ENCODE assay signal across 23 mouse cellular contexts in genomic region chr11:94141564-94141963, GRCm38 (mm10).
A peak's percentile ranks its signal among the peaks of the same experiment; 100 is the strongest.
DNase-seq lines count a peak whose midpoint lies in the region; ATAC-seq and TF ChIP-seq lines count a peak whose summit lies in the region.
"Had no signal": no experiment of that assay in that cellular context is flagged by ENCODE, and none has a peak within 500 bp of the region (broad histone marks: within the 10 kb centered on the region; RNA-seq: fewer than 3 reads in every experiment).

No protein-coding gene starts in this region.

- no peaks in the 10 kb centered on the region for H3K36me3 ChIP-seq in stomach, postnatal 0 days (ENCODE audit: control insufficient read depth, insufficient read depth, low read length)
- H3K36me3 ChIP-seq: embryonic facial prominence, embryonic 13.5 days; forebrain, embryonic 15.5 days; heart, embryonic 10.5 days; hindbrain, embryonic 12.5 days; lung, embryonic 15.5 days; midbrain, embryonic 15.5 days; neural tube, embryonic 15.5 days had no signal

- no peak overlapping the region for H3K4me3 ChIP-seq in stomach, postnatal 0 days (ENCODE audit: low read depth, low read length)
- H3K4me3 ChIP-seq: embryonic facial prominence, embryonic 13.5 days; forebrain, embryonic 15.5 days; heart, embryonic 10.5 days; hindbrain, embryonic 12.5 days; left cerebral cortex, adult 2 months; lung, embryonic 15.5 days; midbrain, embryonic 15.5 days; neural tube, embryonic 15.5 days had no signal

- H3K4me1 ChIP-seq in stomach, postnatal 0 days (replicated peaks; ENCODE audit: control insufficient read depth, insufficient read depth) = peaks cover 13% of the 10 kb centered on the region

- H3K27me3 ChIP-seq in stomach, postnatal 0 days (ENCODE audit: control insufficient read depth, insufficient read depth, low read length) = no peaks in the 10 kb centered on the region
- H3K27me3 ChIP-seq: embryonic facial prominence, embryonic 13.5 days; forebrain, embryonic 15.5 days; lung, embryonic 15.5 days; midbrain, embryonic 15.5 days; neural tube, embryonic 15.5 days had no signal

- WGBS in stomach, postnatal 0 days = 34% methylated on average over 3 of the region's 3 CpGs

- peak; percentile 33 for DNase-seq in cerebellum, adult 11-12 months
- no peak for DNase-seq in cerebellum, postnatal 36 days
- peak; percentile 2 for DNase-seq in urinary bladder, postnatal 14 days (ENCODE audit: low spot score)
- no peak for DNase-seq in urinary bladder, postnatal 25 days (ENCODE audit: low spot score)
- peak; percentile 16 for DNase-seq in stomach, postnatal 0 days (ENCODE audit: low spot score)
- DNase-seq in right cerebral cortex, adult 18-20 months = no peak
- no peak for DNase-seq in lung, postnatal 25 days (ENCODE audit: low spot score)
- DNase-seq: cerebellum, adult 18-20 months; gastrocnemius, postnatal 25 days; kidney, adult 8-10 months; kidney, postnatal 36 days had no signal

- no peak overlapping the region for H3K27ac ChIP-seq in stomach, postnatal 0 days (replicated peaks)
- H3K27ac ChIP-seq: embryonic facial prominence, embryonic 13.5 days; forebrain, embryonic 15.5 days; heart, embryonic 10.5 days; hindbrain, embryonic 12.5 days; left cerebral cortex, adult 2 months; lung, embryonic 15.5 days; macrophage; midbrain, embryonic 15.5 days; neural tube, embryonic 15.5 days had no signal

- H3K9me3 ChIP-seq in stomach, postnatal 0 days (ENCODE audit: control insufficient read depth, low read length) = no peaks in the 10 kb centered on the region
- H3K9me3 ChIP-seq: embryonic facial prominence, embryonic 13.5 days; forebrain, embryonic 15.5 days; heart, embryonic 10.5 days; hindbrain, embryonic 12.5 days; lung, embryonic 15.5 days; midbrain, embryonic 15.5 days; neural tube, embryonic 15.5 days had no signal

- H3K4me2 ChIP-seq in stomach, postnatal 0 days (replicated peaks; ENCODE audit: low read depth) = no peak overlapping the region
- H3K4me2 ChIP-seq: embryonic facial prominence, embryonic 13.5 days; forebrain, embryonic 15.5 days; hindbrain, embryonic 12.5 days; liver, embryonic 11.5 days; lung, embryonic 15.5 days; midbrain, embryonic 15.5 days; neural tube, embryonic 15.5 days had no signal

- H3K9ac ChIP-seq in stomach, postnatal 0 days (ENCODE audit: low read length) = no peak overlapping the region
- H3K9ac ChIP-seq: embryonic facial prominence, embryonic 13.5 days; forebrain, embryonic 15.5 days; hindbrain, embryonic 12.5 days; lung, embryonic 15.5 days; midbrain, embryonic 15.5 days; neural tube, embryonic 15.5 days had no signal

- ATAC-seq in common myeloid progenitor, adult 5-6 weeks (replicated peaks; ENCODE audit: low read depth, poor library complexity, severe bottlenecking) = 0 out of 2 replicates have a peak, but pooled peaks have one; percentile 20
- ATAC-seq in stomach, postnatal 0 days (ENCODE audit: low FRiP score, low TSS enrichment) = no peak
- ATAC-seq: forebrain, embryonic 15.5 days; inflammation-experienced regulatory T-cells, adult 6 months; midbrain, embryonic 15.5 days had no signal

- TF ChIP-seq EP300 in stomach, postnatal 0 days (optimal IDR thresholded peaks at IDR 0.05) = no peak

- TF ChIP-seq CTCF in stomach, postnatal 0 days (IDR thresholded peaks at IDR 0.05; ENCODE audit: low read depth) = no peak

Comparison
In these comparisons a context has a peak if more than half of its experiments do, and no peak if none do; other contexts are left out.
1. DNase-seq: peak in cerebellum, adult 11-12 months (single experiment), urinary bladder, postnatal 14 days (single experiment) and stomach, postnatal 0 days (single experiment); none in cerebellum, postnatal 36 days (0 of 2), urinary bladder, postnatal 25 days (single experiment), right cerebral cortex, adult 18-20 months (single experiment) and lung, postnatal 25 days (single experiment).